Mouse (Mus musculus): ENCODE data around the gene Blmh.

- TF ChIP-seq CTCF (IDR thresholded peaks at IDR 0.05; ENCODE audit: borderline replicate concordance, insufficient read depth, low read depth, low read length) = no peak
- no peak for TF ChIP-seq POLR2A (IDR thresholded peaks at IDR 0.05; ENCODE audit: borderline replicate concordance, insufficient read depth, low read length)
Measured at GRCm38 (mm10) chr11:76896360-76896759, 28.2 kb upstream of the Blmh start.

Measured in cerebellum, adult 2 months (tissue).